Mouse (Mus musculus): ENCODE results near the gene Kank4. TPM values are rescaled to one million over a fixed set of nuclear protein-coding genes. Genes with fewer than 3 reads are reported as not detected.

Gene Kank4
- polyA plus RNA-seq, 1 experiment from 2014 or later: not detected

GRCm38 (mm10) chr4:98773785-98774184, 43.6 kb downstream of the Kank4 start:
- no peak for DNase-seq (ENCODE audit: low read depth, low spot score)
- ChIA-PET CTCF (no interaction called here), POLR2A (no interaction called here)
- in situ Hi-C loops (cut with MboI; ENCODE audit: low pct_unique_long_range_greater_than_20kb): no loop called here
- ATAC-seq: no peak
- H3K27me3 ChIP-seq: no peaks in the 10 kb centered on the region
- no peak for TF ChIP-seq CTCF (IDR thresholded peaks at IDR 0.05)

DNA sequence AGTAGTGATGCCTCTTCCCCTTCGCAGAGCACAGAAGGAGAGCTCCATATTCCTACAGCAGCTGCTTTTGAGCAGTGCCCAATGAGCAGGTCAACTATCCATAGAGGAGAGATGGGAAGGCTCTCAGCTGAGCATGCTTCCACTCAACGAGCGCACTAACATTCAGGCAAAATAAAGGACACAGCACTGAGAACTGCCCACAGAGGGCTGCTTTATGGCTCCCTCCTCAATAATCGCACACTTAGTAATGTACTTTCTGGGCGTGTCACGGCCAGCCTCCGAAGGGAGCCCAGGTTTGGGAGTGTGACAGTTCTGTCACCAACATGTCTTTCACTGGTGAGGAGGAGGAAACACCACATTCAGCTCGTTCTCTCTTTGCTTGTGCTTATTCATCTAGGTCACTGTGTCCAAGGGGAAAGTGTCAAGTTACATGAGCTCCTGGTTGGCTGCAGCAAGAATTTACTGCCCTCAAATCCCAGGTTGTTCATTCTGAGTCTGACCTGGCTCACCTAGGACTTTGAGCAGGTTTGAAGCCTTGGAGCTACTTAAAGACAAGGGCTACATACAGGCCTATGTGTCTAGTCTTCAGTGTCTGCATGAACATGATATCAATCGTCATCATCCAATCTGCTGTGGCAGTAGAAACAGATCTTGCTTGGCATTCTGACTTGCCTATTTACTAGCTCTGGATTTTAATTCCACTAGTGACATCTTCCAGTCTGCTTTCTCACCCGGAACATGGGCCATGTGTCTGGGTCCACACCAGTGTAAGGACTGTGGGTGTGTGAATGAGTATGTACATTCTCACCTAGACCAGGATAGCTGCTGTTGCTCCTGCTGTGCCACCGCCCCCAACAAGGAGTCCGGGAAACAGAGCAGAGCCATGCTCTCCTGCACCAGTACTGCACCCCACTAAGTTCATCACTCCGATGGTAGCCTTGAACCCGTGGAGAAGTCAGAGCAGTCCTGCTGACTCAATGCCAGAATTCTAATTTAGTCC, 49.9 kb downstream of the Kank4 start:
- H3K27me3 ChIP-seq: no peaks in the 10 kb centered on the region
- DNase-seq (ENCODE audit: low read depth, low spot score) (no peak), ATAC-seq (no peak)
- ChIA-PET CTCF (interaction anchor here (0.8 to 0.9 kb wide), 2 partner anchors 23 to 135 kb away, joined by 3 read pairs; no protein-coding TSS in a partner anchor), POLR2A (no interaction called here)
- TF ChIP-seq CTCF (IDR thresholded peaks at IDR 0.05): no peak
- in situ Hi-C loops (cut with MboI; ENCODE audit: low pct_unique_long_range_greater_than_20kb): no loop called here

DNA sequence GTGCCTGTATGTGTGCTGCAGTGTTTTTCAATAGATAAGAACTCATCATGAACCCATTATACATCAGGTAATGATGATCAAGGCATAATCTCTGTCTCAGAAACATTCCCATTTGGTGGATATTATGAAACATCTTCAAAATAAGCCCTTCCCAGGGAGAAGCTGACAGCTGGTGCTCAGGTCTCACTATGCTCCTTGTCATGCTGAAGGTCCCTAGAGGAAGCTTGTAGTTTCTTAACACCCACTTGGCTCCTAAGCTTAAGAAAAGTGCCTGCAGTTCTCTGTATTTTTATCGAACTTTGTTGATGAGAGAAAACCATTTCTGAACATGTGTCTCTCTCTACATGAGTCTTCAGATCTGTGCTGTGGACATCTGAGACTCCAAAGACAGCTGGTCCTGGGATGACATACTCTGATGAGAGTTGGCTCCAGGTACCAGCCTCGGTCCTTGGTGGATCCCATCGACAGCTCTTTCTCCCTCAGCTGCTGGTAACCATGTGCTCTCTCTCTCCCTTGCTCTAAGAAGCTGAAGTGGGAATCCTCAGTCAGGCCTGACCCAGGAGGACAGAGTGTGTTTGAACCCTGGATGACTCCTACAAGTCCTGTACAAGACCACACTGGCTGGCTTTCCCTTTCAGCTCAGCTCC, 58.3 kb downstream of the Kank4 start:
- ATAC-seq (no peak), DNase-seq (ENCODE audit: low read depth, low spot score) (no peak)
- in situ Hi-C loops (cut with MboI; ENCODE audit: low pct_unique_long_range_greater_than_20kb): no loop called here
- POLR2A ChIA-PET: no interaction called here
- H3K27me3 ChIP-seq: no peaks in the 10 kb centered on the region
- TF ChIP-seq CTCF (IDR thresholded peaks at IDR 0.05): no peak
- CTCF ChIA-PET: interaction anchor here (1.3 to 1.5 kb wide), 2 partner anchors 20 to 48 kb away, joined by 3 read pairs; no protein-coding TSS in a partner anchor

GRCm38 (mm10) chr4:98758012-98758821, 59.1 kb downstream of the Kank4 start:
- H3K27me3 ChIP-seq: no peaks in the 10 kb centered on the region
- ChIA-PET POLR2A (interaction anchor here (0.6 kb wide), 1 partner anchor 159 kb away, joined by 3 read pairs; no protein-coding TSS in a partner anchor), CTCF (interaction anchor here (1.3 to 1.5 kb wide), 2 partner anchors 19 to 49 kb away, joined by 3 read pairs; no protein-coding TSS in a partner anchor)
- DNase-seq (ENCODE audit: low read depth, low spot score): no peak
- ATAC-seq: no peak
- TF ChIP-seq CTCF (IDR thresholded peaks at IDR 0.05): no peak
- in situ Hi-C loops (cut with MboI; ENCODE audit: low pct_unique_long_range_greater_than_20kb): no loop called here

DNA sequence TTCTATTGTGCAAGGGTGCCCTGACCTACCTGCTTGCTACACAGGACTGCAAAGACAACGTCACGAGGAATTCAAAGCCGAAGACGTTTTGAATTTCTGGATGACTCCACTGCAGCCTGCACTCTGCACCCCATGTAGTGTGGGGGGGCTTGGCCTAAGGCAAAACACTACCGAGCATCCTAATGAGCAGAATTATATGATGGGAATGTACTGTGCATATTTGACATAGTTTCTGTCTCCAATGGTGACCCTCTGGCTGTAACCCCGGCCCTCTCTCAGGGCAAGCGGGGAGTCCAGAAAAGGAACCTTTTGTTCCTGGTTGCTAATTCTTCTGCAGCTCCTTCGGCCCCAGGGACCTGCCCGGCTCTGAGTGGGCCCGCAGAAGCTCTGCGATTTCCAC, 61.2 kb downstream of the Kank4 start:
- in situ Hi-C loops (cut with MboI; ENCODE audit: low pct_unique_long_range_greater_than_20kb): no loop called here
- ATAC-seq (no peak), DNase-seq (ENCODE audit: low read depth, low spot score) (no peak)
- TF ChIP-seq CTCF (IDR thresholded peaks at IDR 0.05): no peak
- H3K27me3 ChIP-seq: no peaks in the 10 kb centered on the region
- POLR2A ChIA-PET: no interaction called here
- CTCF ChIA-PET: no interaction called here

DNA sequence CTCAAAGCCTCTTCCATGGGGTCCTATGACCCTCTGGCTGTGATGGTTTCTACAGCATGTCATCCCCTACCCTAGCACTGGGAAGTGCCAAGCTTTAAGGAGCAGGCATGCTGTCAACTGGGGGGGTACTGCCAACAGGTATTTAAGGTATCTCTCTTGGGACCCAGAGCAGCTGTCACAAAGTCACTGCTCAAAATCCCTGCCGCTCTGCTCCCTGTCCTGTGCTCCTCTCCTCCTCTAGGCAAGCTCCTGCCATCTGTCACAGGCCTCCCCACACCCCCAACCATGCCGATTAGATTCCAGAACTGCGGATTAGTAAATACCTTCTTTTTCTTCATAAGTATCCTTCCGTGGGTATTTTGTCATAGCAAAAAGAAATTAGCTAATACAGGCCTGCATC, 62.9 kb downstream of the Kank4 start:
- no peak for DNase-seq (ENCODE audit: low read depth, low spot score)
- POLR2A ChIA-PET: no interaction called here
- ATAC-seq: no peak
- CTCF ChIA-PET: interaction anchor here (1.1 to 1.8 kb wide), 2 partner anchors 9 to 15 kb away, joined by 4 to 5 read pairs; no protein-coding TSS in a partner anchor
- no peaks in the 10 kb centered on the region for H3K27me3 ChIP-seq
- in situ Hi-C loops (cut with MboI; ENCODE audit: low pct_unique_long_range_greater_than_20kb): no loop called here
- no peak for TF ChIP-seq CTCF (IDR thresholded peaks at IDR 0.05)

- no peak for DNase-seq (ENCODE audit: low read depth, low spot score)
- POLR2A ChIA-PET: no interaction called here
Measured at GRCm38 (mm10) chr4:98743906-98744210, 73.5 kb downstream of the Kank4 start.

DNA sequence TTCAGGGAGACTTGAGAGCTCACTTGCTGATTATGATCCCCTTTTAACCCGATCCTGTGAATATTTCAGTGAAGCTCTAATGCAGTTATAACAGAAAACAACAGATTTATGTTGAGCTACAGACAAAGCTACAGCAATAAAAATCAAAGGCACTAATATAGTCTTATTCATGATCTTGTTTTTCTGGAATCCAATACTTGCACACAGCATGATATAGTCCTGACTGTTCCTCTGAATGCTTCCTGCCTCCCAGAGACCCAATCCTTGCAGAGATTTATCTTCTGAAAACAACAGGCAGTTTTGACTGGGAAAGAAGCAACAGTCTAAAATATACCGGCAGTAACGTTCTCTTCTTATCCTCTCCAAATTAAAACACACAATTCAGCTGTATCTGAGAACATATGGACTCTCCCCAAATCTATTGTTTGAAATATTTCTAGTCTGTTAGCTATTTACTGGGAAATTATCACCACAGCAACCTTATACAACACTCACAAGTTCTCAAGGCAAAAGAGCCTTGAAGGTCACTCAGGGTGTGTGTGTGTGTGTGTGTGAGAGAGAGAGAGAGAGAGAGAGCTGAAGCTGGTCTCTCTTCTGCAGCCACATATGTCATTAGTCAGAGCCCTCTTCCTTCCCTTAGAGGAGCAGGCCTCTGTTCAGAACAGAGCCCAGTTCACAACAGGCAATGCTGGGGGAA, 74.0 kb downstream of the Kank4 start:
- no peaks in the 10 kb centered on the region for H3K27me3 ChIP-seq
- DNase-seq (ENCODE audit: low read depth, low spot score) (no peak), ATAC-seq (no peak)
- in situ Hi-C loops (cut with MboI; ENCODE audit: low pct_unique_long_range_greater_than_20kb): loop anchor here (5.0 to 25.0 kb wide), 2 partner anchors 144 to 444 kb away; partner anchors contain the start of gene Atg4c
- no peak for TF ChIP-seq CTCF (IDR thresholded peaks at IDR 0.05)
- CTCF ChIA-PET: interaction anchor here (1.9 kb wide), 1 partner anchor 144 kb away, joined by 7 read pairs; no protein-coding TSS in a partner anchor
- POLR2A ChIA-PET: no interaction called here

More at GRCm38 (mm10) chr4:98743906-98744210, 73.5 kb downstream of the Kank4 start:
- CTCF ChIA-PET: interaction anchor here (1.9 kb wide), 1 partner anchor 143 kb away, joined by 7 read pairs; no protein-coding TSS in a partner anchor
- in situ Hi-C loops (cut with MboI; ENCODE audit: low pct_unique_long_range_greater_than_20kb): loop anchor here (5.0 to 25.0 kb wide), 2 partner anchors 143 to 443 kb away; partner anchors contain the start of gene Atg4c
- TF ChIP-seq CTCF (IDR thresholded peaks at IDR 0.05): no peak
- no peaks in the 10 kb centered on the region for H3K27me3 ChIP-seq
- ATAC-seq: no peak

- H3K27me3 ChIP-seq: no peaks in the 10 kb centered on the region
- ChIA-PET CTCF (interaction anchor here (0.7 to 2.1 kb wide), 15 partner anchors 14 to 182 kb away, joined by 3 to 33 read pairs (median 4); no protein-coding TSS in a partner anchor), POLR2A (no interaction called here)
- in situ Hi-C loops (cut with MboI; ENCODE audit: low pct_unique_long_range_greater_than_20kb): loop anchor here (5.0 to 25.0 kb wide), 2 partner anchors 148 to 448 kb away; partner anchors contain the start of gene Atg4c
- DNase-seq (ENCODE audit: low read depth, low spot score): no peak
- ATAC-seq: no peak
- TF ChIP-seq CTCF (IDR thresholded peaks at IDR 0.05): peak; percentile 45
Measured at GRCm38 (mm10) chr4:98739753-98740152, 77.6 kb downstream of the Kank4 start.
